Mouse (Mus musculus): Measurements from ENCODE around the gene Trp53inp2.

The Trp53inp2 gene

DNA sequence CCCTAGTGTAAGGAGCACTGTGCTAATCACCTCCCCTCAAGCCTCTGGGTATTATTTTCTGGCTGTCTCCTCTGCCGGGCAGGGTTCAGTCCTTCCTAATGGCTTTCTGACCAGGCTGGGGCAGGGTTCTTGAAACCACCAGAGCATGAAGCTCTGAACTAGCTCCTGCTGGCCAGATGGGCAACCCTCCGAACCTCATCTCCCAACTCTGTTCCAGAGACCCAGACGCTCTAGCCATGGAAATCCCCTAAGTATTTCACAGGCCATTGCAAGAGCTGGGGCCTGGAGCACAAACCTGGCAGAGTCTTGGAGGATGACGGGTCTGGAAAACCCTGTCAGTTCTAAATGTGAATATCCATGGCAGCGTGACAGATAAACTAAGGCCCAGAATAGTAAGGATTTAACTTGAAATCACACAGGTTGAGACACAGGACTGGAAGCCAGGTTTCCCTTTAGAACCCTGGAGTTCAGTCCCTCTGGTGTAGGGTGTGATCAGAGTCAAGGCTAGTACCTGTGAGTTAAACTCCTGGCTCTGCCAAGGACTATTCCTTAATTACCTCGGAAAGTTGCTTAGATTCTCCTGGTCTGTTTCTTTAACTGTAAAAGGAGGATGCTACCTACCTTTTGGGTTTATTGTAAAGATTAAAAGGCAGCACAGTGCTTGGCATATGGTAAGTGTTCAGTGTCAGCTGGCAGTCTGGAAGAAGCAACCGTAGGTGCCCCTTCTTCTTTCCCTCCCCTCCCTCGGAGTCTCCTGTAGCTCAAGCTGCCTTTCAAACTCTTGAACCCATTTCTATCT, at the start of gene Trp53inp2:
Gene Trp53inp2 (plus strand): TSS at position 799 of the 799 bp plus-strand sequence.
- in situ Hi-C loops (cut with MboI; ENCODE audit: low sequenced_read_pairs) = no loop called here

DNA sequence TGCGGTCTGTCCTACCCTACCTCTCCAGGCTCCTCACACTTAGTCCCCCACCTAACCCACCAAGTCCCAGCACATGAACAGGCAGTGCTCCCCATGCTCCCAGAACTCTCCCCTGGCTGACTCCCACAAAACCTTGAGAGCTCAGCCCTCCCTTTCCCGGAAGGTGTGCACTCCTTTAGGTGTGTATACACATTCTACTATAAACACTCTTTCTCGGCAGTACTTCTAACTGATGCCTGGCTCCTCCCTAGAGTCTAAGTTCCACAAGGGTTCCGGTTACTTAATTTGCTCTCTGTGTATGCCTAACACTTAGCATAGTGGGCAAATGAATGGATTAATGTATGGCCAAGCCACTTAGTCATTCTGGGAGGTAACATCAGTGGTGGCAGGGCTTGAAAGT, 49.5 kb upstream of the Trp53inp2 start:
- in situ Hi-C loops (cut with MboI; ENCODE audit: low sequenced_read_pairs) = no loop called here

DNA sequence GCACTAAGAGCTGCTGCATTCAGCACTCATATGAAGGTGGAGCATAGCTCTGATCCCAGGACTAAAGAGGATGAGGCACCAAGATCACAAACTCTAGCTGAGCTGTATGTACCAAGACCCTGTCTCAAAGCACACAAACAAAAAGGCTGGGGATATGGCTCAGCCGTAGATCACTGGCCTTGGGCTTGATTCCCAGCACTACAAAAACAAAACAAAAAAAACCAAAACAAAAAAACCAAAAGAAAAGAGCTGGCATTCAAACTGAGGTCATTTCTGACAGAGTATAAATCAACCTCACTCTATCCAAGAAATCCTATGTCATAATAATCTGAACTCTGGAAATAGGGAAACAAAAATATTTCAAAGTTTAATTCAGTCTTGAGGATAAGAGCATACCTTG, 47.4 kb upstream of the Trp53inp2 start:
- in situ Hi-C loops (cut with MboI; ENCODE audit: low sequenced_read_pairs) = no loop called here

DNA sequence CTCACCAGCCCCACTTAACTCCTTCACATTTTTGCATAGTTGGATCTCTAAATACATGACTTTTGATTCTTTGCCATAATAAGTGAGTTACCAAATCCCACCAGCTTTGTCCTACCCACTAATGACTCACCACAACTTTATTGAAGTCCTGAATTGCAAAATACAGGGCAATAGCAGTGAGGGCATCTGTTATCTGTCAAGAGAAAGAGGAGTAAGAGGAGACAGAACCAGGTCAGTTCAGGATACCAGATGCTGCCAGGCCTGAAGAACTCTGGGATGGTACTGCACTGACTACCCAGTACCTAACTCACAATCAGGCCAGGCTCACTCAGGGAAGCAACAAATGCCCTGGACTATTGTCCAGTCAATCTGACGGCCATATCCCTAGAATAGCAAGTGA, 45.6 kb upstream of the Trp53inp2 start:
- in situ Hi-C loops (cut with MboI; ENCODE audit: low sequenced_read_pairs) = no loop called here

DNA sequence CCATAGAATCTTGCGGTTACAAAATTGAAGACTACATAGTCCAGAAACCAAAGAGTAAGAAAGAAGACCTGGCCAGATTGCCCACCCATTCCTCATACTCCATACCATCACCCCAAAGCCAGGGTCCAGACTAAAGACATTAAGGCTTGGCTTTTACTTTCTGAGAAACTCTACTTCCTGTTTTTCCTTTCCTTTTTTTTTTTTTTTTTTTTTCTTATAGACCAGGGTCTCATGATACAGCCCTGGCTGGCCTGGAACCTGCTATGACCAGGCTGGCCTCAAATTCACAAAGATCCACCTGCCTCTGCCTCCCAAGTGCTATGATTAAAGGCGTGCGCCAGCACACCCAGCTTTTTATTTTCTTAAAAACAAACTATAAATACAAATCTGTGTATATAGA, 44.6 kb upstream of the Trp53inp2 start:
- in situ Hi-C loops (cut with MboI; ENCODE audit: low sequenced_read_pairs) = no loop called here

DNA sequence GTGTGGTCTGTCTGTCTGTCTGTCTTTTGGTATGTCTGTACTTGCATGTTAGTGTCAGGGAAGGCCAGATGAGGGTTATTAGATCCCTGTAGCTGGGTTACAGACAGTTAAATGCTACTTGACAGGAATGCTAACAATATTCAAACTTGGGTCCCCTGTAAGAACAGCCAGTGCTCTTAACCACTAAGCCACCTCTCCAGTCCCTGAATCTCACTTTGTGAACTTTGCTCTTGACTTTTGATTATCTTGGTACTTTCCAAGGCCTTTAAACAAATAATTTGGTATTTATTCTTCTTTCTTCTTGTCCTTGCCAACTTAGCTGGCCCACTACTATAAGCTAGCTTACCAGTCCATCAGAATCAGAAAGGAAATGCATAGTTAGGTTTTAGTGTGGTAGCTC, 40.7 kb upstream of the Trp53inp2 start:
- in situ Hi-C loops (cut with MboI; ENCODE audit: low sequenced_read_pairs) = no loop called here

DNA sequence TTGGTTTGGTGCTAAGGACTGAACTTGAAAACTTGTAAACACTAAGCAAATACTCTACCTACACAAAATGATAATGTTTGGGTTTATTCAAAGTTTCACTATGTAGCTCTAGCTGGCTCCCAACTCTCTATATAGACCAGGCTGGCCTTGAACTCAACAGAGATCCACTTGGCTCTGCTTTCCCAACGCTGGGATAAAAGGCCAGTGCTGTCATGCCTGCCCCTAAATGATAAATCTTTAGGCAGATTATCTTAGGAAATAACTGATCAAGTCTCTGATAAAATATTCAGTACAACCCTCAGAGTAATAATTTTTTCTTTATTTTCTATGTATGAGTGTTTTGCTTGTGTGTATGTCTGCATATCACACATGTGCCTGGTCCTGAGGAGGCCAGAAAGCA, 34.2 kb upstream of the Trp53inp2 start:
- in situ Hi-C loops (cut with MboI; ENCODE audit: low sequenced_read_pairs) = no loop called here

DNA sequence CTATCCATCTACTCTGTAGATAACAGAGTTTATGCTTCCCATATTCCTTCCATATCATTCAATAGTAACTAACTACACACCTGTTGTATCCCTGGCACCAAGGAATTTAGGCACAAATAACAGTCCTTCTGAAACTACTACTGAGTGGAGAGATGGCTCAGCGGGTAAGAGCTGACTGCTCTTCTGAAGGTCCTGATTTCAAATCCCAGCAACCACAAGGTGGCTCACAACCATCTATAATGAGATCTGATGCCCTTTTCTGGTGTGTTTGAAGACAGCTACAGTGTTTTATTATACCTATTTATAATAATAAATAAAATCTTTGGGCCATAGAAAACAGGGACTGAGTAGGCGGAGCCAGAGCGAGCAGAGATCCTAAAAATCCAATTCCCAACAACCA, 26.5 kb upstream of the Trp53inp2 start:
- in situ Hi-C loops (cut with MboI; ENCODE audit: low sequenced_read_pairs) = no loop called here

DNA sequence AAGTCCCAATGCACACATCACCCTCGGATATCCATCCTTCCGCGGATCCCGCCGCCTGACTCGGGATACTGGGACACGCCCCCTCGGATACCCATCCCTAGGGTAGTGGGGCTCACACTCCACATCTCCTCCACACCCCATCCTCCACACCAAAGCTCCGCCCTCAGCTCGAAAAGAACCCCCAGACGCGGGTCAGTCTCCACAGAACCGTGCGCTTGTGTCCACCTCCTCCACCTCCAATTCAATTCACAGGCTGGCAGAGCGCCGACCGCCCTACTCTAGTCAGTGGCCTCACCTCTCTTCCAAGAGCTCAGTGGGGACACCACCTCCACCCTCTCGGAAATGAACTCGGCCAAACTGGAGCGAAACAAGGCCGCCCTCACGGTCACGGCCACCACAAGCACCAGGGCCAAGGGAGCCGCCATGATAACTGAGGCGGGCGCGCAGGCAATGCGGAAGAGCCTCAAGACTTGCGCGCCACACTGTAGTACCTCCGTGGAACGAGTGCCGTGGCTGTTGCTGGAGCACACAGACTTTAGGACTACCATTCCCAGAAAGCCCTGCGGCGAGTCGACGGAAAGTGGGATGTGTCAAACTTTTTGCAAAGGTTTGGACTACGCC, 23.8 kb upstream of the Trp53inp2 start, which contains the start of gene Pigu:
Gene Pigu (minus strand): TSS at position 460 of the 621 bp plus-strand sequence.
- in situ Hi-C loops (cut with MboI; ENCODE audit: low sequenced_read_pairs) = no loop called here

DNA sequence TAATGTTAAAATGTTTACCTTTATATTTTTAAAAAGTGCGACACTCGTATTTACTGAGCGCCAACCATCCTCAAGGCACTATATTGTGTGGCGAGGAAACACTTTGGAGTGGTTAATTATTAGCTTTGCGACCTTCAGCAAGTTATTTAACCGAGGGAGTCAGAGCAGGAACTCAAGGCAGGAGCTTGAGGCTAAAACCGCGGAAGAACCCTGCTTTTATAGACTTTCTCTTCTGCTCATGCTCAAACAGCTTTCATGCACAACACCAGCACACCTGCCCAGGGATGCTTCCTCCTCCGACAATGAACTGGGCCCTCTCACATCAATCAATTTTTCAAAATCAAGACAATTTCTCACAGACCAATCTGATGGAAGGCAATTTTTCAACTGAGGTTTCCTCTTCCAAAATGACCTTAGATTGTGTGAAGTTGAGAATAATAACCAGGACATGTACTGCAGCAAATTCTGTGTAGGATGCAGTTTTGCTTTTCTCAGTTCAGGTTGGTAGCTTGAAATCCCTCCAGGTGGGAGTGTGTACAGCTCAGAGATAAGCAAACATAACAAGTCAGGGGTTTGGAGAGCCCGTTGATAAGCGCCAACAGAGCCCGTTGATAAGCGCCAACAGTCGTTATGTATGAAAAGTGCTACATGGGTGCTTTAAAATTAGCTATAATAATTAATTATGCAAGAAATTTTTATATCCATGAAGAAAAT, 23.0 kb upstream of the Trp53inp2 start:
- in situ Hi-C loops (cut with MboI; ENCODE audit: low sequenced_read_pairs) = no loop called here

DNA sequence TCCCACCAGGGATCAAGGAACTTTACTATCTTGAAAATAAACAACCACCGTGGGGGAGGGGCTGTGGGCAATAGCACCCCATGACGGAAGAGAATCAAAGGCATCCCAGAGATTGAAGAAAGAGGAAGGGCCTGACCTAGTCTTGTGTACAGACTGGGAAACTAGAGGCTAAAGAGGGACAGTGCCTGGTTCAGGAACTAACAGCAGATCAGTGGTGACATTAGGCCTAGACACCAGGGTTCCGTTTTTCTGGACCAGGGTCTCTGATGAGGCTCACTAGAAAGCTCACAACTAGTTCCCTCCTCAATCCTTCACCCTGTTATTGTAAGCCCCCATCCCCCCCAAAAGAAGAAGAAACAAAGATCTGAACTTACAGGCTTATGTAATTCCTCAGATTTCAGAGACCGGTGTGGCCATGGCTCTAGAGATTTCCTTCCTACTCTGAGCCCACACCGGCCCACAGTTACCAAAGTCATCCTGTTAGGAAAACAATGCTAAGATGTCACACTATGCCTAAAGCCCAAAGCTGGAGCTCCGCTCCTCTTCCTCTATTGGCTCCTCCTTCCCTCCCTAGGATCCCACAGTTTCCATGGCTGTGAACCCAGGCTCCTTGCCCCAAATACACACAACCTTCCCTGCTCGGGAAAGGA, 13.1 kb upstream of the Trp53inp2 start:
- in situ Hi-C loops (cut with MboI; ENCODE audit: low sequenced_read_pairs) = no loop called here

DNA sequence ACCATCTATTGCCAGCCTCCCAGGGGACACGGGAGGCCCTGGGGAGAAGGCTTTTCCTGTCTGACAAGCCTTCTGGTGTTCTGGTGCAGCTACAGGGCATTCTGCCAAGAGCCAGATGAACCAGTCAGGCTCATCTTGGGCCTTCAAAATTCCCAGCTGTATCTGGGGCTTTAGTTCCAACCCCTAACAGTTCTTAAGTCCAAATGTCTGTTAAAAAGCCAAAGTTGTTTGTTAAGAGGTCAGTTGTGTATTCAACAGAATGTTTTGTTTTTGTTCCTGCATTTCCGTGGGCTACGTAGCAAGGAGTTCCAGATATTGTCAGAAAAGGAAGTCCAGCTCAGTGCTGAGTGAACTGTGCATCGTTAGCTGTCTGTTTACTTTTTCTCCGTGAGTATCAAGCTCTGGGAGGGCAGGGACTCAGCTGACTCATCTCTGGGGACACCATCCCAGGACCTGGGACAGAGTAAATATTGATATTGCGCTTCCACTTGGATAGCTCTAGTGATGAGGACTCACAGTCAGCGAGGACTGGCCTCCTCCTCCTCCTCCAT, 11.5 kb upstream of the Trp53inp2 start:
- in situ Hi-C loops (cut with MboI; ENCODE audit: low sequenced_read_pairs) = no loop called here

DNA sequence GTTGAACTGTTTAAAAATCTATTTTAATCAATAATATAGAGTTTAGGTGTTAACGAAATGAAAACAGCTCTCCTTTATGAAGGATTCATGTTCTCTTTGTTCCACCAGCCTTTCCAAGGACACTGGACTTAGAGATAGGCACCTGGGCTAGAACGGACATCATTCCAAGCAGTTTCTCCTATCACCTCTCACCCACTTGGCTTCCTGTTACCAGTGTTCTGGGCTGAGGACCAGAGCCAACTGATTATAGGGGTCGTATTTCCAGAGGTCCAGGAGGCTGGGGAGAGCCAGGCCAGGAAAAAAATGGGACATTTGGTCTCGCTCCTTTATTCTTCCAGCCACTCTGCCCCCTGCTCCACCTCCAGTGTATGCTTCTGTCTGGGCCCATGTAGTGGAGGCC, 8.4 kb upstream of the Trp53inp2 start:
- in situ Hi-C loops (cut with MboI; ENCODE audit: low sequenced_read_pairs) = no loop called here

DNA sequence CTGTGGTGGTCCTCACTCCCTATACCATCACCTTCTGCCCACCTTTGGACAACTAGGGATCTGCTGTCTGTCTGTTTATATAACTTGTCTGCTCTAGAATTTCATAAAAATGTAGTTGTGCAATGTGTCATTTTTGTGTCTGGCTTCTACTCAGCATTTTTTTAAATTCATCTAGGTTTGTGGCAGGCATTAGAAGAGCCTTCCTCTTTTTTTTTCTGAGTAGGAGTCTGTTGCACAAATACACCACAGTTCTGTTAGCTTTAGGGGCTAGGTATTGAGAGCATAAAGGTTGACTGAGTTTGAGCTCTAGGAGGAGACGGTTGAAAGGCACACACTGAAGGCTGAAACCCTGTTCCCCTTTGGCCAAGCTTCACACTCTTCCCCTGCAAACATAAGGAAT, 7.6 kb upstream of the Trp53inp2 start:
- in situ Hi-C loops (cut with MboI; ENCODE audit: low sequenced_read_pairs) = no loop called here

DNA sequence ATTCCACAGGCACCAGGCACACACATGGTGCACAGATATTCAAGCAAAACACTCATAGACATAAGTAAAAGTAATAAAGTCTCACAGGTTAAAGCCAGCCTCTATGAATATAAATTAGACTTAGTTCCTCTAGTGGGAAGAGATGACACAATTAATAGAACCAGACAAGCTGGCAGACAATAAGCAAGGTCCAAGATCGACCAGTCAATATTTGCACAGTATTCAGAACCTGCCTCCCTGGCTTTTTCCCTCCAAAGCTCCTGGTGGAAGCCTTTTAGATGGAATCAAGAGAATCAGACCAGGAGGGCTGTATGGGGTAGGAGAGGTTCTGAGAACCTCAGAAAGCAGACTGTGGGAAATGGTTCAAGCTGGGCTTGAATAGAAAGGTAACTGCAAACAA, 7.0 kb upstream of the Trp53inp2 start:
- in situ Hi-C loops (cut with MboI; ENCODE audit: low sequenced_read_pairs) = no loop called here

DNA sequence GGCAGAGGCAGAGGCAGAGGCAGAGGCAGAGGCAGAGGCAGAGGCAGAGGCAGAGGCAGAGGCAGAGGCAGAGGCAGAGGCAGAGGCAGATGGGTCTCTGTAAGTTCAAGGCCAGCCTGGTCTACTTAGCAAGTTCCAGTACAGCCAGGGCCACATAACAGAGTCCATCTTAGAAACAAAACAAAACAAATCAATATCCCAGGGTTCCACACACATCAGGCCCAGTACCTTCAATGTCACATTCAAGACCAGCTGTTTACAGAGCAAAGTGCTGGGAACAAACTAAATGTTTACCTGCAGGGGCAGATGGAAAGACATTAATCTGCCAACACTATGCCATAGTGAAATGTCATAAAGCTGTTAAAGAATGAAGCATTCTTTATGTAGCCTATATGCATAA, 6.3 kb upstream of the Trp53inp2 start:
- in situ Hi-C loops (cut with MboI; ENCODE audit: low sequenced_read_pairs) = no loop called here

DNA sequence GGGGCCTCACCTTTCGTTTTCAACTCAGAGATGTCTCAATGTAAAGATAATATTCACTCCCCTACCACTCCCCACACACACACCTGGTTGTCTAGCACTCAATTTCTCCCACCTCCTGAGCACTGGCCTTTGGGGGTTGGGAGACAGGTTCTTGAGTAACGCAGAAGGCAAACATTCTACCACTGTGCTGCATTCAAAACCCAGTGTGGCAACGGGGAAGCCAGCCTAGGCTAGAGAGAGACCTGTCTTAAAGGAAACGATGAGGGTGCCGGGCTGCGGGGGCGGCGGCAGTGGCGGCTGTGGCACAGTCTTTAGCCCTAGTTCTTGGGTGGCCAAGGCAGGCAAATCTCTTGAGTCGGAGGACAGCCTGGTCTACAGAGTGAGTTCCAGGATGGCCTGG, 4.7 kb upstream of the Trp53inp2 start:
- in situ Hi-C loops (cut with MboI; ENCODE audit: low sequenced_read_pairs) = no loop called here

DNA sequence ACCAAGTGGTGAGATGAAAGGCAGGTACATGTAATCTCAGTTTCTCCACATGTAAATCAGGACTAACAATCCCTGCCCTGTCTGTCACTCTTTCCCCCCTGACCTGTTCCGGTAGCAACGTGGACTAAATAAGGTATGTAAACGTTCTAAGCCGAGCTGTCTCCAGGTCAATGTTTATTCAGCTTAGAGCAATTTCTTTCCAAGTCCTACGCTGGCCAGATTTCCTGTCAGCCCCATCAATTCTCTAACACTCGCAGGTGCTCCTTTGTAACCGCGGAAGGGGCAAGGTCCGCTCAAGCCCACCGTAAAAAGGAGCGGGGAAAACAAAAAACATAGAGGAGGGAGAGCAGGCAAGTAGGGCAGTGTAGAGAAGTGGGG, 190 bp downstream of the Trp53inp2 start:
- in situ Hi-C loops (cut with MboI; ENCODE audit: low sequenced_read_pairs) = no loop called here

DNA sequence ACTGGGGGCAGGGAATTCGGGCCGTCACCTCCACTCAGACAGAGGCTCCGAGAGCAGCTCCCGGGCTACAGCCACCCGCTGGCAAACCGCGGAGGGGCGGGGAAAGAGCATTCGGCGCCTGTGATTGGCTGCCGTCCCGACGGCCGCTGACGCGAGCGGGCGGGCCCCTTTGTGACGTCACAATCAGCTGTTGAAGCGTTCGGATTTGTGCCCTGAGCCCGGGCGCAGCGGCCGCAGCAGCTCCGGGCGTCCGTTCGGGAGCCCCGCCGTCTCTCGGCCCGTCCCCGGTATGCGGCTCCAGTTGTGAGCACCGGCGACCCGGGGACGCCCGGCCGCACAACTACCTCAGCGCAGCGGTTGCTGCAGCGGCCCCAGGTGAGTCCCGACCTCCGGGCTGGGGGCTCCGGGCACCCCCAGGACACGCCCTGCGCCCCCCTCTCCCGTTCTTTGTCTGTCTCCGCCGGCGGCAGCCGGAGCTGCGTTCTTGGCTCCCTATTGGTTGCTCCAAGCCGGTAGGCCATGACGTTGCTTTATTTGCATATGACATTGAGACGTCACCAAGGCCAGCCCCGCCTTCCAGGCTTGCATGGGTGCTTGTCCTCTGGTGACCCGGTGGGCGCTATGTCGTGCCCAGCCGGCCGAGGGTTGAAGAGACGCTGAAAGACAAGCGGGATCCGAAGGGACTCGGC, 928 bp downstream of the Trp53inp2 start:
- in situ Hi-C loops (cut with MboI; ENCODE audit: low sequenced_read_pairs) = no loop called here

DNA sequence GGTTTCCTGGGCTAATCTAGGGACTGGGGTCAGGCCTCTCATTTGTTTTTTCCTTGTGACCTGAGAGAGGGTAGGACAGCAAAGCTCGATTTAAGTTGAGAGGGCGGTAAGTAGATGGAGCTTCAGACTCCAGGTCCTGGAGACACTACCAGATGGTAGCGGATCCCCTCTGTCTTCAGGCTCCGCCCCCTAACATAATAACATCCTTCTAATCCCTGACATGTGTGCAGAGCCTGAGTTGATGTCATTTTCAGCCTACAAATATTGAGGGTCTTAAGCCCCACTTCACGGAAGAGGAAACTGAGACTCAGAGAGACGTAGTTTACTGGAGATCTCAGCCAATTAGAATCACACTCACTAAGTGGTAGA, 1.5 kb downstream of the Trp53inp2 start:
- in situ Hi-C loops (cut with MboI; ENCODE audit: low sequenced_read_pairs) = no loop called here
